Mouse (Mus musculus): ENCODE results near the gene Icmt. TPM values are rescaled to one million over a fixed set of nuclear protein-coding genes. Genes with fewer than 3 reads are reported as not detected.

Gene Icmt
- polyA plus RNA-seq, 1 experiment = 51.6 TPM

DNA sequence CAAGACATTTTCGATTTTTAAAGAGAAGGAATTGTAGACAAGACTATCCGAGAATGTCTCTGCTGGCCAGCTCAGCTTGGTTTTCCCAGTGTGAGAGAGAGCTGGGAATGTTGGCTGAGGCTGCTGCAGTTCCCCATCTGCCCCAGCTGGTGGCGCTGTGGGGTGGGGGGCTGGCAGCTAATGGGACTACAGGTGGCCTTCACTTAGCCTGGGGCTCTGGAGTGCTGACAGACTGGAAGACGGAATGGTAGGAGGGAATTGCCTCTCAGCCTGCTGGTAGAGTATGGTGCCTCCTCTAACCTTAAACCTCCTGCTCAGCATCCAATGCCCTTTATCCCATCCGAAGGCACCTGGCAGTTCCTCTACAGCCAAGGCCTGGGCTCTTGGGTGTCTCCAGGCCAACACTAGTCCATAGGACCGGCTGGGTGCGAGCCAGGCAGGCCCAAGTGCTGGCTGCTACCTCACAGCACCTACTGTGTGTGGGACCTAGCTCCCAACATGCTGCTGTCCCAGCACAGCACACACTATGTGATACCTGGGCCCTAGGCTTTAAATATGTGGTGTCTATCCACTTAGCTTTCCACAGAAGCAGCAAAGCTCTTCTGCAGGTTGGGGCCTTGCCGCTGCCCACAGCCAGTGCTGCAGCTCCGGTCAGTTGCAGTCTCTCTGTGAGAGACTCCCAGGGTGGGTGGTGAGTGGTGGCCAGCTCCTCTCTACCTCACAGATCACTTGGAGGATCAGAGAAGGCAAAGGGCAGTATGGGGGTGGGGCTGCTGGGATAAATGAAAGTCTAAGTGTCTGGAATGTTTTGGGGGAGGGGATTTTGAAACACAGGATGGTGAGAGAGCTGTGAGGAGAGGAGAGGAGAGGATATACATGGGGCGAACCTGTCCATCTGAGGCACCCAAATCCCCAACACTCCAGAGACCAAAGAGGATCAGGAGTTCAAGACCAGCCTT, 20.4 kb upstream of the Icmt start:
- no peaks in the 10 kb centered on the region for H3K36me3 ChIP-seq (ENCODE audit: control insufficient read depth, insufficient read depth, low read length)
- H3K27ac ChIP-seq (ENCODE audit: control insufficient read depth, insufficient read depth, low read depth, low read length) = no peak overlapping the region
- H3K4me3 ChIP-seq (ENCODE audit: control insufficient read depth, low read depth, low read length) = peak overlapping the region; percentile 65
- peaks cover 8% of the 10 kb centered on the region for H3K4me1 ChIP-seq (ENCODE audit: control insufficient read depth, insufficient read depth, low read length)
- no peaks in the 10 kb centered on the region for H3K27me3 ChIP-seq (ENCODE audit: control insufficient read depth, insufficient read depth, low read length)
- TF ChIP-seq CTCF (IDR thresholded peaks at IDR 0.05; ENCODE audit: control insufficient read depth, insufficient read depth, insufficient replicate concordance, low read depth, low read length) = peak; percentile 88
- TF ChIP-seq POLR2A (IDR thresholded peaks at IDR 0.05; ENCODE audit: control insufficient read depth, low read depth, low read length) = no peak

DNA sequence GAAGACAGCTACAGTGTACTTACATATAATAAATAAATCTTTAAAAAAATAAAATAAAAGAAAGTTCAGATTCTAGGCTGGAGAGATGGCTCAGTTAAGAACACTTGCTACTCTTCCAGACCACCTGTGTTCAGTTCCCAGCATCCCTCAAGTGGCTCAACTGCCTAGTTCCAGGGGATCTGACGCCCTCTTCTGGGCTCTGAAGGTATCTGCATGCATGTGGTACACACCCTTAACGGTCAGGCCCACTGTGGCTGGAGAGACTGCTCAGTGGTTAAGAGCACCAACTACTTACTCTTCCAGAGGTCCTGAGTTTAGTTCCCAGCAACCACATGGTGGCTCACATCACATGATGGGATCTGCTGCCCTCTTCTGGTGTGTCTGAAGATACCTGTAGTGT, 19.1 kb upstream of the Icmt start:
- no peaks in the 10 kb centered on the region for H3K27me3 ChIP-seq (ENCODE audit: control insufficient read depth, insufficient read depth, low read length)
- peaks cover 15% of the 10 kb centered on the region for H3K4me1 ChIP-seq (ENCODE audit: control insufficient read depth, insufficient read depth, low read length)
- TF ChIP-seq CTCF (IDR thresholded peaks at IDR 0.05; ENCODE audit: control insufficient read depth, insufficient read depth, insufficient replicate concordance, low read depth, low read length) = peak; percentile 54; the same call in 1 of the 2 replicates
- no peak for TF ChIP-seq POLR2A (IDR thresholded peaks at IDR 0.05; ENCODE audit: control insufficient read depth, low read depth, low read length)
- no peaks in the 10 kb centered on the region for H3K36me3 ChIP-seq (ENCODE audit: control insufficient read depth, insufficient read depth, low read length)
- no peak overlapping the region for H3K4me3 ChIP-seq (ENCODE audit: control insufficient read depth, low read depth, low read length)
- H3K27ac ChIP-seq (ENCODE audit: control insufficient read depth, insufficient read depth, low read depth, low read length) = no peak overlapping the region

DNA sequence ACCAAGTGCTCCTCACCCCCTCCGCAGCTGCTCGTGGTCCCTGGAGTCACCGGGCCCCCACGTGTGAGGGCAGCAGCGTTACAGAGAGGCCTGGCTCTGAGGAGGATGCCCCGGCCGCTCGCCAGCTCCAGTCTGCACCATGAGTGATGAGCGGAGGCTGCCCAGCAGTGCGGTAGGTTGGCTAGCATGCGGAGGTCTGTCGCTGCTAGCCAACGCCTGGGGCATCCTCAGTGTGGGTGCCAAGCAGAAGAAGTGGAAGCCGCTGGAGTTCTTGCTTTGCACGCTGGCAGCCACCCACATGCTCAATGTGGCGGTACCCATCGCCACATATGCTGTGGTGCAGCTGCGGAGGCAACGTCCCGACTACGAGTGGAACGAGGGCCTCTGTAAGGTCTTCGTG, 18.0 kb upstream of the Icmt start:
- no peaks in the 10 kb centered on the region for H3K36me3 ChIP-seq (ENCODE audit: control insufficient read depth, insufficient read depth, low read length)
- no peak overlapping the region for H3K4me3 ChIP-seq (ENCODE audit: control insufficient read depth, low read depth, low read length)
- no peak overlapping the region for H3K27ac ChIP-seq (ENCODE audit: control insufficient read depth, insufficient read depth, low read depth, low read length)
- no peaks in the 10 kb centered on the region for H3K27me3 ChIP-seq (ENCODE audit: control insufficient read depth, insufficient read depth, low read length)
- TF ChIP-seq POLR2A (IDR thresholded peaks at IDR 0.05; ENCODE audit: control insufficient read depth, low read depth, low read length) (no peak), CTCF (IDR thresholded peaks at IDR 0.05; ENCODE audit: control insufficient read depth, insufficient read depth, insufficient replicate concordance, low read depth, low read length) (no peak)
- peaks cover 23% of the 10 kb centered on the region for H3K4me1 ChIP-seq (ENCODE audit: control insufficient read depth, insufficient read depth, low read length)

DNA sequence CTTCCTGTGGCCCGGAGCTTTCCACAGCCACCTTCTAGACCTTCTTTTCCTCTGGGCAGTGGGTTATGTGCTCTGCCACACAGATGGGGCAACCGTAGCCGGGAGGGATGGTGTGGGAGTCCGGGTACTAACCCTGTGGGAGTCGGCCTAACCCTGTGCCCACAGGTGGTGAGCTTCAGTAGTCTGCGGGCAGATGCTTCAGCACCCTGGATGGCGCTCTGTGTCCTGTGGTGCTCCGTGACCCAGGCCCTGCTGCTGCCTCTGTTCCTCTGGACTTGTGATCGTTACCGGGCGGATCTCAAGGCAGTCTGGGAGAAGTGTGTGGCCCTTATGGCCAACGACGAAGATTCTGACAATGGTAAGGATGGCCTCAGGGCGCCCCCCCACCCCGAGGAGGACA, 15.4 kb upstream of the Icmt start:
- Histone ChIP-seq H3K27me3 (ENCODE audit: control insufficient read depth, insufficient read depth, low read length) (no peaks in the 10 kb centered on the region), H3K4me1 (ENCODE audit: control insufficient read depth, insufficient read depth, low read length) (peaks cover 26% of the 10 kb centered on the region), H3K27ac (ENCODE audit: control insufficient read depth, insufficient read depth, low read depth, low read length) (no peak overlapping the region), H3K4me3 (ENCODE audit: control insufficient read depth, low read depth, low read length) (no peak overlapping the region), H3K36me3 (ENCODE audit: control insufficient read depth, insufficient read depth, low read length) (no peaks in the 10 kb centered on the region)
- TF ChIP-seq CTCF (IDR thresholded peaks at IDR 0.05; ENCODE audit: control insufficient read depth, insufficient read depth, insufficient replicate concordance, low read depth, low read length) = no peak
- no peak for TF ChIP-seq POLR2A (IDR thresholded peaks at IDR 0.05; ENCODE audit: control insufficient read depth, low read depth, low read length)

DNA sequence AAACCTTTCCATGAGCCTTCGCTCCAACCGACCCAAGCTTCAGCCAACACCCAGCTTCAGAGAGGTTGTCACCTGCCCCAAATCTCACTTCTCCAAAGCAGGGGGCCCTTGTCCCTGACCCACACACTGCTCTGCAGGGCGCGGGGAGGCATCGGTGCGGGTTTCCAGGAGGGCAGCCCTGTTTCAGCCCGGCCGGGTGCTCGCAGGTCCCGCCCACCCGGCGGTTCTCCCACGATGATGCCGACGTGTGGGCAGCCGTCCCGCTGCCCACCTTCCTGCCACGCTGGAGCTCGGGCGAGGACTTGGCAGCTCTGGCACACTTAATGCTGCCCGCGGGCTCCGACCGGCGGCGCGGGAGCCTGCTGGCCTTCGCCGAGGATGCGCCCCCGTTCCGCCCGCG, 14.3 kb upstream of the Icmt start:
- H3K4me3 ChIP-seq (ENCODE audit: control insufficient read depth, low read depth, low read length) = peak overlapping the region; percentile 41
- no peak overlapping the region for H3K27ac ChIP-seq (ENCODE audit: control insufficient read depth, insufficient read depth, low read depth, low read length)
- TF ChIP-seq POLR2A (IDR thresholded peaks at IDR 0.05; ENCODE audit: control insufficient read depth, low read depth, low read length) (no peak), CTCF (IDR thresholded peaks at IDR 0.05; ENCODE audit: control insufficient read depth, insufficient read depth, insufficient replicate concordance, low read depth, low read length) (no peak)
- H3K27me3 ChIP-seq (ENCODE audit: control insufficient read depth, insufficient read depth, low read length) = no peaks in the 10 kb centered on the region
- H3K36me3 ChIP-seq (ENCODE audit: control insufficient read depth, insufficient read depth, low read length) = no peaks in the 10 kb centered on the region
- peaks cover 28% of the 10 kb centered on the region for H3K4me1 ChIP-seq (ENCODE audit: control insufficient read depth, insufficient read depth, low read length)

DNA sequence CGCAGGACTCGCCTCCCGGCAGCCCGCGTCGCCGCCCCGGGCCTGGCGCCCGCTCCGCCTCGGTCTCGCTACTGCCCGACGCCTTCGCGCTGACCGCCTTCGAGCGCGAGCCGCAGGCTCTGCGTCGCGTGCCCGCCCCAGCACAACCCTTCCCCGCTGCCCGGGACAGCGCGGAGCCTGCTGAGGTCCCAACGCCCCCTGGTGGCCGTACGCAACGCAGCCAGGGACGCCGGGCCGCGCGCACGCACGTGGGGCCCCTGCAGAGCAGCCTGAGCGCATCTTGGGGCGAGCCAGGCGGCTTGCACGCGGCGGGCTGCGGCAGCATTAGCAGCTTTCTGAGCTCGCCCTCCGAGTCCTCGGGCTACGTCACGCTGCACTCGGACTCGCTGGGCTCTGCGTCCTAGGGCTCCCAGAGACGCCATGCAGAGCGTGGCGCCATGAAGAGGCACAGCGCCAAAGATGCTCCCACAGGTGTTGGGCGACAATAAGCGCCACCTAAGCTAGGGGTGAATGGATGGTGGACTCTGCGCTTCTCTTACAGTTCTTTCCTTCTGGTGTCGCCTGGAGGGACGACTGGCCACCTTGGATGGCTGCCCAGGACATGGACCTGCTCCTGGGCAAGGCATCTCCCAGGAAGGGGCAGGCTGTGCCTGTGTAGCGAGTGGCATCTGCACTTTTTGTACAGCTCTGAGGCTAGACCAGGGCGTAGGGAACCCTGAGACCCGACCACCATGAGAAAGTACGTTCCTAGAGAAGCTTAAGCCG, 13.7 kb upstream of the Icmt start:
- peaks cover 28% of the 10 kb centered on the region for H3K4me1 ChIP-seq (ENCODE audit: control insufficient read depth, insufficient read depth, low read length)
- no peaks in the 10 kb centered on the region for H3K36me3 ChIP-seq (ENCODE audit: control insufficient read depth, insufficient read depth, low read length)
- H3K4me3 ChIP-seq (ENCODE audit: control insufficient read depth, low read depth, low read length) = peak overlapping the region; percentile 41
- TF ChIP-seq POLR2A (IDR thresholded peaks at IDR 0.05; ENCODE audit: control insufficient read depth, low read depth, low read length) = no peak
- TF ChIP-seq CTCF (IDR thresholded peaks at IDR 0.05; ENCODE audit: control insufficient read depth, insufficient read depth, insufficient replicate concordance, low read depth, low read length) = peak; percentile 85
- H3K27ac ChIP-seq (ENCODE audit: control insufficient read depth, insufficient read depth, low read depth, low read length) = no peak overlapping the region
- no peaks in the 10 kb centered on the region for H3K27me3 ChIP-seq (ENCODE audit: control insufficient read depth, insufficient read depth, low read length)

DNA sequence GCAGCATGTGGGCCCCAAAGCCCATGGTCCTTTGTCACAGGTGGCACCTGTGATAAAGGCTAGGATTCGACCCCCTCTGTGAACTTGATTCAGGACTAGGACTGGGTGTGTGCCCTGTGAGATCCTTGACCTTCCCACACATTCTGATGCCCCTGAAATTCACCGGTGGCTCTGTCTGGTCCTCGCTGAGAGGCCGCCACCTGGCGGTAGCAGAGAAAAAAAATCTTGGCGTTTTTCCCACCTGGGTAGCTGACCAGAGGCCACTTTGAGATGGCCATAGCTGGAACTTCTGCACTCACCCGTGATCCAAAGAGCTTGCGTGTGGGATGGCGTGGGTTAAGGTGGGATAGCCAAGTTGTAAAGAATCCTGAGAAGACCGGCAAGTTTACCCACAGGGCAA, 11.5 kb upstream of the Icmt start:
- H3K4me1 ChIP-seq (ENCODE audit: control insufficient read depth, insufficient read depth, low read length) = peaks cover 35% of the 10 kb centered on the region
- no peak overlapping the region for H3K4me3 ChIP-seq (ENCODE audit: control insufficient read depth, low read depth, low read length)
- H3K27ac ChIP-seq (ENCODE audit: control insufficient read depth, insufficient read depth, low read depth, low read length) = no peak overlapping the region
- no peaks in the 10 kb centered on the region for H3K36me3 ChIP-seq (ENCODE audit: control insufficient read depth, insufficient read depth, low read length)
- H3K27me3 ChIP-seq (ENCODE audit: control insufficient read depth, insufficient read depth, low read length) = no peaks in the 10 kb centered on the region
- TF ChIP-seq POLR2A (IDR thresholded peaks at IDR 0.05; ENCODE audit: control insufficient read depth, low read depth, low read length) (no peak), CTCF (IDR thresholded peaks at IDR 0.05; ENCODE audit: control insufficient read depth, insufficient read depth, insufficient replicate concordance, low read depth, low read length) (peak; percentile 14; the same call in 1 of the 2 replicates)
